Mouse (Mus musculus) small intestine, adult 2 months (tissue): Measurements from ENCODE around the gene Ankrd27.
A peak's percentile ranks its signal among the peaks of the same experiment; 100 is the strongest.

ENCODE experiments used
- CTCF ChIP-seq: fragments of 200-500 bp; IDR thresholded peaks from 2 replicates; pipeline ENCODE4 v1.5.1; 2012; ENCODE audit warnings: low read depth, mild to moderate bottlenecking, control low read depth, inconsistent platforms, low read length, moderate library complexity, mixed read lengths; ENCODE audit not compliant: insufficient replicate concordance, insufficient read length; ENCODE audit errors: extremely low read depth
- POLR2A ChIP-seq: fragments of 200-500 bp; IDR thresholded peaks from 2 replicates; pipeline ENCODE4 v1.6.1; 2012; ENCODE audit warnings: low read depth, mild to moderate bottlenecking, control low read depth, inconsistent platforms, low read length, moderate library complexity

DNA sequence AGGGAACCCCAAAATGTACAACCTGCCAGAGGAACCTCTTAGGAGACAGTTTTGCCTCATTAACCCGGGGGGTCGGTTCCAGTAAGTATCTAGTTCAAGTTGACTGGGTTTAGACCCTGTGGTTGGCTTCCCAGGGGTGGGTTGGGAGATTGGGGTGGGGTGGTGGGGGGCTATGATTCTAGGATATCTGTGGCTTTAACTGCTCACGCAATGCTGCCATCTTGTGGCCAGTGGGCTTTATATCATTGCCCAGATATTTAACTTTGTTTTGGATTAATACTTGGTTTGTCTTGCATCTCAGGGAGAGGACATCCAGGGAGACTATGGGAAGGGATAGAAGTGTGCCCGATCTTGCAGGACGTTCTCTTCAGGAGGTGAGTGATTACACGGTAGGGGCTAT lies 50.2 kb downstream of the Ankrd27 start:
- TF ChIP-seq POLR2A (no peak), CTCF (peak; percentile 63; the same call in 1 of the 2 replicates)
